ENCODE assay signal across 15 mouse cellular contexts in genomic region chr2:160959901-160960300, GRCm38 (mm10). TPM values are rescaled to one million over a fixed set of nuclear protein-coding genes. Genes with fewer than 3 reads are reported as not detected.
"Had no signal": no experiment of that assay in that cellular context is flagged by ENCODE, and none has a peak within 500 bp of the region (broad histone marks: within the 10 kb centered on the region; RNA-seq: fewer than 3 reads in every experiment).

No protein-coding gene starts in this region.

- H3K9ac ChIP-seq: liver, embryonic 15.5 days; neural tube, embryonic 15.5 days had no signal

- DNase-seq: kidney, postnatal 25 days; lung, adult 2 months; lung, postnatal 36 days; midbrain, embryonic 14.5 days; right cerebral cortex, adult 18-20 months; right cerebral cortex, postnatal 25 days; thymus, postnatal 14 days had no signal

- H3K4me2 ChIP-seq: liver, embryonic 11.5 days; liver, embryonic 15.5 days; neural tube, embryonic 15.5 days had no signal

- H3K27me3 ChIP-seq: liver, embryonic 15.5 days; neural tube, embryonic 15.5 days had no signal

- H3K9me3 ChIP-seq: limb, embryonic 10.5 days; liver, embryonic 15.5 days; neural tube, embryonic 15.5 days had no signal

- H3K27ac ChIP-seq: limb, embryonic 10.5 days; liver, embryonic 15.5 days; neural tube, embryonic 15.5 days; stomach, postnatal 0 days had no signal

- H3K4me1 ChIP-seq: liver, embryonic 15.5 days; neural tube, embryonic 15.5 days had no signal

- ATAC-seq: lung, postnatal 0 days had no signal

- H3K4me3 ChIP-seq: limb, embryonic 10.5 days; liver, embryonic 15.5 days; myocyte; neural tube, embryonic 15.5 days had no signal

RNA-seq across cellular contexts. Expression of gene Emilin3, which starts 47.8 kb away (rescaled TPM):
- total RNA-seq: megakaryocyte progenitor cell, adult 5-6 weeks had no signal
- polyA plus RNA-seq: myocyte had no signal
